Mouse (Mus musculus) cortical plate, adult 2 months (tissue): ENCODE data around the gene Ndufc2.

ENCODE experiments used
- CTCF ChIP-seq: fragments of 200-500 bp; IDR thresholded peaks from 2 replicates; pipeline ENCODE4 v1.5.1; 2011; ENCODE audit warnings: mild to moderate bottlenecking, control low read depth, low read length; ENCODE audit not compliant: insufficient read depth; ENCODE audit errors: extremely low read depth
- POLR2A ChIP-seq: fragments of 200-500 bp; IDR thresholded peaks from 2 replicates; pipeline ENCODE4 v1.6.1; 2011; ENCODE audit warnings: mild to moderate bottlenecking, low read length, control low read depth; ENCODE audit not compliant: insufficient read depth; ENCODE audit errors: extremely low read depth

DNA sequence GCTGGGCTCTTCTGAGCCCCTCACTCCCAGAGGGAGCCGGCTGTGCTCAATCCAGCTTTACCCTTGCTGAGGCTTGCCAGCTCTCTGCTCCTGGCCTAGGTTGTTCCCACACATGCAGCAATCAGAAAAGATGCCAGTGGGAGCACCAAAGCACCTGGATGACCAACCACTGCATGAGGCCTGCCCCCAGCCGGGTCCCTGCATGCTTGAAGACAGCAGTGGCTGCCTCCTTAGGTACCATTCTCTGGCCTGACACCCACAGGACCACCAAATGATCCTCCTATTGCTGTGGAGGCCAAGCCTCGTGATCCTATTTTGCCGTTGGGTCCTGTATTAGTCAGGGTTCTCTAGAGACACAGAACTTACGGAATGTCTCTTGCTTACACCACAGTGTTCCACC lies 48.9 kb upstream of the Ndufc2 start:
- TF ChIP-seq POLR2A (no peak), CTCF (no peak)
